Mouse (Mus musculus) ovary, adult 18-20 months (tissue): ENCODE measurements around the gene Gm20379.

ENCODE experiments used
- DNase-seq: peaks from one replicate; pipeline ENCODE4 v3.0.0; 2022; ENCODE audit warnings: low spot score, mixed read lengths

Gm20379 gene

DNA sequence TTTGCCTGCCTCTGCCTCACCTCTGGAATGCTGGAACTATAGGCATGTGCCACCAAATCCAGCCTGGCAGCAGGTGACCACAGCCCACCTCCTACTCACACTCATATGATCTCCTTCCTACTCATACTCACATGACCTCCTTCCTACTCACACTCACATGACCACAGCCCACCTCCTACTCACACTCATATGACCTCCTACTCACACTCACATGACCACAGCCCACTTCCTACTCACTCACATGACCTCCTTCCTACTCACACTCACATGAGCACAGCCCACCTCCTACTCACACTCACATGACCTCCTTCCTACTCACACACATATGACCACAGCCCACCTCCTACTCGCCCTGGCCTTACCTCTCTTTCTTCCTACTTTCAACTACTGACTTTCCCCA is 31.1 kb downstream of the Gm20379 start:
- DNase-seq = no peak

DNA sequence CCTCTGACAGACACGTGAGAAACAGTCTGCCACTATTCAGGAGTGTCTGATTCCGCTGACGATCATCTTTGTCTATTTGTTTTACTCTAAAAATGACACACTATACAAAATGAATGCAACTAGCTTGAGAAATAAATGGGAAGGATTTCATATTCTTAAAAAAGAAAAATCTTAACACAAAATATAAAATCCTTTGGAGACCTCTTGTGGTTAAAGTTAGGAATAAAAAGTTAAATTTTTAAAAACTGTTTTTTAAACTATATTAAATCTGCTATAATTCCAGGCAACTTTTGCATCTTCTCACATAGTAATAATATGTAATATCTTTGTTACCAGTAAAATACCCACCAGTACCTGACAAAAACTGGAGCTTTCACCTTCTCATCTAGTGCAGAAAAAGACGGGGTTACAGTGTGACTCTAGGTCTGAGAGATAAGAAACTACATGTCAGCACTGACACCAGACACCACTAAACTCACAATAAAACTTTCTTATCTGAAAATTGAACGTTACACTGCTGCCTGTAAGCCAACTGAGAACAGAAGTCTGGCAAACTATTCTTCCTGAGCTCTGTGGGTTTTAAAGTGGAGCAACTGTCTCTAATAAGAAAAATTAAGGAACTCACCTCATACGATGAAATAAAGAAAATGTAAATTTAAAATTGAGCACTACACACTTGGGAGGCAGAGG is 32.1 kb downstream of the Gm20379 start:
- no peak for DNase-seq

DNA sequence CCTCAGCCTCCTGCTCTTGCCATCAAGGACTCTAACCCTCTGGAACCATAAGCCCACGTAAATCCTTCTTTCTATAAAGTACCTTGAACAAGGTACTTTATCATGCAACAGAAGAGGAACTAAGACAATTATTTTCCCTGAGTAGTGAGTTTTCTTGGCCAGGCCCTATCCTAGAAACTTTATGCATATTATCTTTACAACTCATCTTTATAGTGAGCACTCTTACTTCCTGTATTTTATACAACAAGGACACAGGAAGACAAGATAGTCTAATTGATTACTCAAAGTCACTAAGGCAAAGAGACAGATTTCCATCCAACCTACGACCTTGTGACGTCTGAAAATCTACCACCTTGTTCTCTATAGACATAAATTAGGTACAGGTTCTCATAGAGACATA is 34.0 kb downstream of the Gm20379 start:
- DNase-seq = no peak

DNA sequence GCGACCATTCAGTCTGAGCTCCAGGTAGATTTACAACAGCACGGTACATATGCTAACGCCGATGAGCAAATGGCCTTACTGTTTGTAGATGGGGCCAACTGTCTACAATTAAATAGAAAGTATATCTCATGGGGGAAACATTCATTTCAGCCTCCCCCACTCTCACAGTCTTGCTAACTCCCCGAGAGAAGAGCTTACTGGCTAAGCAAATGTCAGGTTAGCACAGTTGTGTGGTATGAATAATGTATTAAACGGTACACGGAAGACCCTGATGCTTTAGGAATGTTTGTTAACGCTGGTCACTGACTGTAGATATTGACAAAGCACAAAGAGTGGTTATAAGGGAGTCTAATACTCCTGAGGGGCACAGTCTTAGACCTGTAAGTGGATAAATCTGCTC is 38.3 kb downstream of the Gm20379 start:
- DNase-seq = no peak

DNA sequence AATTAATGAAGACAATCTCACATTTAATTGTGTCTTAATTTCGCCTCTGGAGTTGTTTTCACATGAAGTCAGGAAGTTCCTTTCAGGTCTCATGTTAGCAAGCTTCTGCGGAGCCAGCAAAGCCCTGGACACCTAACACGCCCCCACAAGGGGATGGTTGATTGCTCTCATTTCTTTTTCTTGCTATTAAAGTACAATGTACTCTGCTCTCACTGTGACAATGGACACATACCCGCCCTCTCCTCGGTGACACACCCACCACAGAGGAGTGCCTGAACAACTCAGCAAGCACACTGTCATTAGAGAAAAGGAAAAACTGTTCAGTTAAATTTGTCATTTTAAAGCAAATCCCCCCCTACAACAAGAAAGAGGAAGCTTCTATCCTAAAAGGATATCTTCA is 40.6 kb downstream of the Gm20379 start:
- DNase-seq = no peak

DNA sequence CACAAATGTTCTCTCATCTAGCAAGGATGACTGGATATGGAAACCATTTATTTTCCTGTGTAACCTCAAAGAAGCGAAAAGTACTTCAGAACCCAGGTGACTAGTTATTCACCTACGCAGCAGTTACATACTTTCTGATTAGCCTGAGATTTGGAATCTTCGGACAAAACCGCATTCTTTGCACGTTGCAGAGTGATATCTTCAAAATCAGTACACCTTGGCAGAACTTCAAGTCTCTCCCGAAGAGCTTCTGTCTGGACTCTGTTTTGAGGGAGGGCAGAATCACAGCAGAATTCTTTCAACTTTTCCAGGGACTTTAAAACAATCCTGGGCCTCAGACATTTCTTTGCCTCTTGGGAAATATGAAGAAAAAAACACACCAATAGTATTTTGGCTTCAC is 45.3 kb downstream of the Gm20379 start:
- no peak for DNase-seq

DNA sequence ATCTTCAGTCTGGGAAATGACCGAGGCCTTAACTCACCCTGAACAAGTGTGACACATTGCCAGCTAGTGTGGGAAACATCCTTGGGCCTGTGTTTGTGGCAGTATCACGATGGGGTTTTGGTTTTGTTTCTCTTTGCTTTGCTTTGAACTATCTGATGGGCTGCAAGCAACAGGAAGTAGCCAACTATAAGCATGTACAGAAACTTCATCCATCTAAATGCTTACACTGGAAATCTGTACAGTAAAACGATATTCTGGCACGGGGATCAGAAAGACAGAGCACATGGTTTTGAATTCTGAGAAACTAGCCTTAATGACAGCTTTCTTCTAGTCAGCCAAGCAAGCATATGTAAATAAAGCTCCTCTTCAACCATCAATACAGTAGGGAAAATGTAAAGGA is 48.2 kb downstream of the Gm20379 start:
- no peak for DNase-seq

DNA sequence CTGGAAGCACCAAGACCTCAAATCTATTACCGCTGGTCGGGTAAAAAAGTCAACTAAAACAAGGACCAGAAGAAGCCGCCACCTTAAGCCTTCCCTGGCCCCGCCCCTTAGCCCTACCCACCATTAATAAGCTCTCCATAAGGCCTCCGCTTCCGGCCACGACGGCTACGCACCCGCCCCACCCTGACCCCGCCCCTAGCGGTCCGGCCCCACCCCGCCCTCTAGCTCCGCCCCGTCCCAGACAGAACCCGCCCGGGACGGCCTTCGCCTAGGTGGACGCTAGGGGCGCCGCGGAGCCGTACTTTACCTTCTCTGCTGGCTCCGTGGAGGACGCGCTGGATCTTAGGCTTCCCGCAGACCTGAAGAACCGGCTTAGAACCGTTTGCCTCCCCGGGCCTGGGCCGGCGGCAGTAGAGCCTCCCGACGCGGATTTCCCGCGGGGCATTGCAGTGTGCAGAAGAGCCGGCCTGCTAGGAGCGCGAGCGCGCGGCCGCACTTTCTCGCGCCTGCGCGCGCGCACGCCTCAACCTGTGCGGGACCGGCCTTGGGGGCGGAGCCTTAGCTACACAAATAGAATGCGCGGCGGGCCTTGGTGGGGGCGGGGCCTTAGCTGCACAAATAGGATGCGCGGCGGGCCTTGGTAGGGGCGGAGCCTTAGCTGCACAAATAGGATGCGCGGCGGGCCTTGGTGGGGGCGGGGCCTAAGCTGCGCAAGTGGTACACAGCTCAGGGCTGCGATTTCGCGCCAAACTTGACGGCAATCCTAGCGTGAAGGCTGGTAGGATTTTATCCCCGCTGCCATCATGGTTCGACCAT is 48.9 kb downstream of the Gm20379 start, which contains the start of the genes Dhfr and Msh3:
TSS of gene Dhfr (plus strand) at position 271 of the 816 bp plus-strand sequence.
TSS of gene Msh3 (minus strand) at position 548 of the 816 bp plus-strand sequence.
- DNase-seq = peak; percentile 94

DNA sequence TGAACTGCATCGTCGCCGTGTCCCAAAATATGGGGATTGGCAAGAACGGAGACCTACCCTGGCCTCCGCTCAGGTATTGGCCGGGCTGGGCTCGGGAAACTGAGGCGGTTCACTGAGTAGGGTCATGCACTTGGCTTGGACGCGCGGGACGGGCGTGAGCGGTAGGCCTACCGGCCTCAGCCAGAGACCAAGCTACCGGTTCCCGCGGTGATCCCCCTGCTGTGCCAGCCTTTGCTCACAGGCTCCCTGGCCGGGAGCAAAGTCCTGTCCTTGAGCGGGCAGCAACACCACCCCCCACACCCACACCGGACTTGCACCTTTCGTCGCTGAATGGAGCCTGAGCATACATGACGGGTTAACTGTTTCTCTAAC is 49.5 kb downstream of the Gm20379 start:
- no peak for DNase-seq

DNA sequence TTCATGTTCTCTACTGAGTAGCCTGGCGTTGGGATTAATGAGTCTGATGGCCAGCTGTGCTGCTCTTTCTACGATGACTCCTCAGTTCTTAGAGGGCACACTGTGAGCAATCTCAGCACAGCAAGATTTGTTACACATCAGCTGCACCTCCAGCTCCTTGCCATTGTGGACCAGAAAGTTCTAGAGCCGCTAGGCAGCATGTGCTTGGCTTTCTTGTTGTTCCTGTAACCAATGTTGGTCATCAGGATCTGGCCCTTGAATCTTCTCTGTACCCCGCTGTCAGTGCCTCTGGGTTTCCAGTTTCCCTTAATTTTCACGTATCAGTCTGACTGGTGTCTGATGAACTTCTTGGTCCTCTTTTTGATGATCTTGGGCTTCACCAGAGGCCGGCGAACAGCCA is 50.6 kb downstream of the Gm20379 start:
- no peak for DNase-seq
